Mouse (Mus musculus) intestine, postnatal 0 days (tissue): ENCODE results near the gene Tasp1. TPM values are rescaled to one million over a fixed set of nuclear protein-coding genes. Genes with fewer than 3 reads are reported as not detected.

Source experiments
- ATAC-seq: fragments of 200-750 bp; cut with Nextera tagmentation; 2 replicates; pipeline ENCODE4 v1.8.0; 2017; ENCODE audit warnings: mild to moderate bottlenecking, moderate TSS enrichment, moderate library complexity
- H3K27ac ChIP-seq: fragments of 300-500 bp; sonication (generic); 2 replicates; pipeline ENCODE4 v1.5.1; 2014; ENCODE audit warnings: mild to moderate bottlenecking, low read depth, low read length, moderate library complexity
- H3K27me3 ChIP-seq: fragments of 300-500 bp; sonication (generic); replicated peaks from 2 replicates; pipeline ENCODE4 v1.6.1; 2014; ENCODE audit warnings: low read length, mixed read lengths; ENCODE audit not compliant: control insufficient read depth, insufficient read depth
- H3K36me3 ChIP-seq: fragments of 300-500 bp; sonication (generic); 2 replicates; pipeline ENCODE4 v1.6.1; 2014; ENCODE audit warnings: mild to moderate bottlenecking, moderate library complexity; ENCODE audit not compliant: control insufficient read depth, insufficient read depth
- H3K4me1 ChIP-seq: fragments of 300-500 bp; sonication (generic); replicated peaks from 2 replicates; pipeline ENCODE4 v1.6.1; 2014; ENCODE audit warnings: antibody characterized with exemption, low read length, mixed read lengths; ENCODE audit not compliant: control insufficient read depth, insufficient read depth
- H3K4me2 ChIP-seq: fragments of 300-500 bp; sonication (generic); replicated peaks from 2 replicates; pipeline ENCODE4 v1.6.1; 2014; ENCODE audit warnings: low read depth, mild to moderate bottlenecking, moderate library complexity
- H3K4me3 ChIP-seq: fragments of 300-500 bp; sonication (generic); 2 replicates; pipeline ENCODE4 v1.5.1; 2014; ENCODE audit warnings: low read depth, low read length
- H3K9ac ChIP-seq: fragments of 300-500 bp; sonication (generic); 2 replicates; pipeline ENCODE4 v1.6.1; 2014; ENCODE audit warnings: mild to moderate bottlenecking, low read depth, low read length
- H3K9me3 ChIP-seq: fragments of 300-500 bp; sonication (generic); 2 replicates; pipeline ENCODE4 v1.6.1; 2016; ENCODE audit warnings: mixed run types; ENCODE audit not compliant: control insufficient read depth
- CTCF ChIP-seq: sonication (generic); IDR thresholded peaks from 2 replicates; pipeline ENCODE4 v1.5.1; 2016; ENCODE audit warnings: low read depth, mild to moderate bottlenecking, control low read depth, antibody characterized with exemption, moderate library complexity
- WGBS: fragments of 180-500 bp; shearing (Covaris S2); extraction: QIAGEN DNeasy Blood & Tissue Kit; methylation state at CpG from one replicate; pipeline ENCODE4 v1.1.7; 2014; 5-methylcytosine and 5-hydroxymethylcytosine counted together
- polyA plus RNA-seq: library from polyadenylated mRNA; unstranded; fragments of >200 nt; fragmentation: Nextera tagmentation; extraction: Ambion mirVana; gene quantifications from 2 replicates; pipeline ENCODE4 v1.2.1, GENCODE M21; 2015

The Tasp1 gene
- polyA plus RNA-seq, 1 experiment from 2014 or later = 9.4 TPM

DNA sequence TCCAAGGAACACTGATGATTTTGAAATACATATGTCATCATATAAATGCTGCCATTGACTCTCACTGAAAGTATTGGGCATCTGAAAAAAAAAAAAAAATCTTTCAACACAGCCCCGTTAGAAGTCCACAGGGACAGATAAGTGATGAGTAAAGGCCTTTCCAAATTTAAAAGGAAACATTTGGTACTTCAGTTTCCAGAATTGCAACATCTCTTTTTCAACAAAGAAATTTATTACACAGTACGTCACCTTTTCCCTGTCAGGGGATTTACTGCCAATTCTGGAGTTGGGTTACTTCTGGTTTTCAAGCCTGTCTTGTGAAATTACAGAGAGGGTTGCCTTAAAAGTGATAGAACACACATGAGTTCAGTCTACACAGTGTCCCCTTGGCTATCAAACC, 146.8 kb downstream of the Tasp1 start:
- Histone ChIP-seq H3K27ac (no peak overlapping the region), H3K36me3 (no peaks in the 10 kb centered on the region), H3K4me1 (no peaks in the 10 kb centered on the region), H3K9me3 (no peaks in the 10 kb centered on the region), H3K4me2 (no peak overlapping the region), H3K9ac (no peak overlapping the region), H3K27me3 (no peaks in the 10 kb centered on the region), H3K4me3 (no peak overlapping the region)
- no peak for TF ChIP-seq CTCF
- 68% methylated on average over 2 of the region's 2 CpGs for WGBS
- no peak for ATAC-seq

DNA sequence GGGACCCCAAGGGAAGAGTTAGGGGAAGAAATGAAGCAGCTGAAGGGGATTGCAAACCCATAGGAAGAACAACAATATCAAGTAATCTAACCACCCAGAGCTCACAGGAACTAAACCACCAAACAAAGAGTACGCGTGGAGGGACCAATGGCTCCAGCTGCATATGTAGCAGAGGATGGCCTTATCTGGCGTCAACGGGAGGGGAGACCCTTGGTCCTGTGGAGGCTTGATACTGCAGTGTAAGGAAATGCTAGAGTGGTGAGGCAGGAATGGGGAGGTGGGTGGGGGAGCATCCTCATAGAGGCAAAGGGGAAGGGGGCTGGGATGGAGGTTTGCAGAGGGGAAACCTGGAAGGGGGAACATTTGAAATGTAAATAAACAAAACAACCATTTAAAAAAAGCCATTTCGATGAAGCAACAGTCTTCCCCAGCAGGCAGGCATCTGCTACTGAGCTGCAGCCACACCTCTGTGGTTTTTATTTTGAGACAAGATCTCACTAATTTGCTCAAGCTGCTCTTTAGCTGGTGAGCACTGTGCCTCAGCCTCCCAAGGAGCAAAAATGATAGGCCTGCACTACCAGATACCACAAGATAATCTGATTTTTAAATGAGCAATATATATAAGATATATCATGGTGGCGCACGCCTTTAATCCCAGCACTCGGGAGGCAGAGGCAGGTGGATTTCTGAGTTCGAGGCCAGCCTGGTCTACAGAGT, 160.0 kb downstream of the Tasp1 start:
- H3K27ac ChIP-seq = no peak overlapping the region
- no peaks in the 10 kb centered on the region for H3K4me1 ChIP-seq
- WGBS = 90% methylated on average over 9 of the region's 9 CpGs
- TF ChIP-seq CTCF = no peak
- H3K9me3 ChIP-seq = no peaks in the 10 kb centered on the region
- no peaks in the 10 kb centered on the region for H3K27me3 ChIP-seq
- ATAC-seq = no peak
- no peaks in the 10 kb centered on the region; the same call in 1 of the 2 replicates for H3K36me3 ChIP-seq
- H3K4me2 ChIP-seq = no peak overlapping the region
- no peak overlapping the region for H3K4me3 ChIP-seq
- no peak overlapping the region for H3K9ac ChIP-seq

DNA sequence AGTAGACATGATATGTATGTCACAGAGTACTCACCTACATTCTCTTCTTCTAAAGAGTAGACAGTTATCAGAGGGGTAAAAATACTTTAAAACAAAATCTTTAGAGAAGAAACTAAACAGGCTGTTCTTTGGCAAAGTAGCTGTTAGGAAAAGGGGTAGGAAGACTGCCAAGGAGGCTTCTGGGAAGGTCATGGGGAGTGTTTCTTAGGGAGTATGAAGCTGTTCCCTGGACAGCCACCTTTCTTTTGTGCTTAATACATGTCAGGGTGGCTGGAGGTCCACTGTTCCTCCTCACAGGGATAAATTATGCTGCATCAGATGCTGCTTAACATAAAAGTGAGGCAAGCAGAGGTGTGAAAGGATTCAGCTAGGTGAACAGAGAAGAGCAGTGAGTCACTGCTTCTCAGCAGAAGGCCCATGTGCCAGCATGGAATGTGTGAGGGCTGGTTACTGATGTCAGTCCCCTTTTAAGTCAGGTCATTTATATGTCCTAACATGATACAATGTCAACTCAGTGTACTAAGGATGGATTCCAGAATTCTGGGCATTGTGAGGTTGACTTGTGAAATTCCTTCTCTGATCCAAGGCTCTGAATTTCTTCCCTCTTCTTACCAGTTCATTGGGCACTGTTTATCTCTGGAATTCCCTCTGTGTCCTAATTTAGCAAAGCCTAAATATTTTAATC, 175.1 kb downstream of the Tasp1 start:
- no peak for TF ChIP-seq CTCF
- ATAC-seq = no peak
- no peak overlapping the region for H3K27ac ChIP-seq
- H3K27me3 ChIP-seq = no peaks in the 10 kb centered on the region
- no peaks in the 10 kb centered on the region for H3K4me1 ChIP-seq
- H3K9ac ChIP-seq = no peak overlapping the region
- H3K4me2 ChIP-seq = no peak overlapping the region
- H3K9me3 ChIP-seq = no peaks in the 10 kb centered on the region
- H3K36me3 ChIP-seq = no peaks in the 10 kb centered on the region
- H3K4me3 ChIP-seq = no peak overlapping the region

GRCm38 (mm10) chr2:139884264-139884637, 182.4 kb downstream of the Tasp1 start:
- Histone ChIP-seq H3K4me1 (no peaks in the 10 kb centered on the region), H3K4me2 (no peak overlapping the region), H3K9me3 (no peaks in the 10 kb centered on the region), H3K27me3 (no peaks in the 10 kb centered on the region), H3K27ac (no peak overlapping the region), H3K9ac (no peak overlapping the region), H3K36me3 (no peaks in the 10 kb centered on the region), H3K4me3 (no peak overlapping the region)
- no peak for TF ChIP-seq CTCF
- no peak for ATAC-seq
- 67% methylated on average over 4 of the region's 4 CpGs for WGBS

GRCm38 (mm10) chr2:139883581-139884263, 182.9 kb downstream of the Tasp1 start:
- Histone ChIP-seq H3K9ac (no peak overlapping the region), H3K27me3 (no peaks in the 10 kb centered on the region), H3K9me3 (no peaks in the 10 kb centered on the region), H3K4me3 (no peak overlapping the region), H3K4me1 (no peaks in the 10 kb centered on the region), H3K27ac (no peak overlapping the region), H3K4me2 (no peak overlapping the region), H3K36me3 (no peaks in the 10 kb centered on the region)
- TF ChIP-seq CTCF = no peak
- ATAC-seq = no peak
- WGBS = 81% methylated on average over 7 of the region's 7 CpGs

- no peak for TF ChIP-seq CTCF
- Histone ChIP-seq H3K4me2 (no peak overlapping the region), H3K27me3 (no peaks in the 10 kb centered on the region), H3K4me3 (no peak overlapping the region), H3K27ac (no peak overlapping the region), H3K36me3 (no peaks in the 10 kb centered on the region), H3K4me1 (no peaks in the 10 kb centered on the region), H3K9ac (no peak overlapping the region), H3K9me3 (no peaks in the 10 kb centered on the region)
- ATAC-seq = no peak
- WGBS = 64% methylated on average over 7 of the region's 7 CpGs
Observed at GRCm38 (mm10) chr2:139878052-139878621, 188.5 kb downstream of the Tasp1 start.
